Mouse (Mus musculus) B cell, adult 2 months (primary cell): ENCODE measurements around the gene Atp1b4.
"Not testable (repeated sequence)": the region's sequence is repeated elsewhere in the genome, so short reads cannot be mapped to it uniquely, and the experiment has no call there.

Experiments
- DNase-seq, 2 experiments: peaks; one replicate each; pipeline ENCODE4 v3.0.0; 2022

The Atp1b4 gene

DNA sequence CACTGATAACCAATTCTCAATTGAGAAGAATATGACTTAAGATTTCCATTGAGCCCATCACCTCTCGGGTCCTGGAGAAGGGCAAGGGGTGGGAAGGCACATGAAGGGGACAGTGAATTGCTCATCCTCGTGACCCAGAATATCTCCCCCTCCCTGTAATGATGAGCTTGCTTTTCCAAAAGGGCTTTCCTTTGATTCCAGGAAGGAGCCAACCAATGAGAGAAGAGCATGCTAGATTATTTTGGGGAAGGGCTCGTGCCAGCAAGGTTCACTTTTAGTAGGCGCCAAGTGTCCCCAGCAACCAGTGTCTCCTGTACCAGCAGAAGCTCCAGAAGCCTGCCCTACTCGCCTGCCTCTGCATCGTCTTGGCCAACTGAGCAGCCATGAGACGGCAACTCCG is at the start of gene Atp1b4:
TSS of gene Atp1b4 (plus strand) at position 301 of the 400 bp plus-strand sequence.
- DNase-seq, result no peak

DNA sequence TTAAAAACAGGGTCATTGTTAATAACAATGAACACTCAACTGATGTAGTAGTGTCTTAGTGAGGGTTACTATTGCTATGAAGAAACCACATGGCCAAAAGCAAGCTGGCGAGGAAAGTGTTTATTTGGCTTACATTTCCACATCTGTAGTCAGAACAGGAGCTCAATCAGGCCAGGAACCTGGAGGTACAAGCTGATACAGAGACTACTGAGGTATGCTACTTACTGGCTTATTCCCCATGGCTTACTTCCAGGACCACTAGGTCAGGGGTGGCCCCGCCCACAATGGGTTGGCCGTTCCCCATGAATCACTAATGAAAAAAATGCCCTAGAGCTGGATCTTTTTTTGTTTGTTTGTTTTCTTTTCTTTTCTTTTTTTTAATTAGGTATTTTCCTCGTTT is 7.4 kb upstream of the Atp1b4 start:
- DNase-seq, result no peak

DNA sequence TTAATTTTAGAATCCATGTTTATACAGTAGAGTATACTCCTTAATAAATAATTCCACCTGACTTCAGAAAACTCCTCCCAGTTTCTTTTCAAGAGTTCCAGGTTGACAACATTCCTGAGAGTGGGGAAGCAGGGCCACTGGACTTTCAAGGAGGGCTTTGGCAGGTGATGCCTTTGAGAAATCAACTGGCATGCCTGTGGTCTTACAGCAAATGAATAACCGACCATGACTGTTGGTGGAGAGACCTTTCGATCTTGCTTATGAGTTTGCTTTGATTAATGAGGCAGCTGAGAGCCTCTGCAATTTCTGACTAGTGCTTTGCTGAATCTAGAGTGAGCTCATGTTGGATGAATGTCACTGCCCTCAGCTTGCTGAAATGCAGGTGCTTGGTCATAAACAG is 4.9 kb upstream of the Atp1b4 start:
- DNase-seq, result no peak

DNA sequence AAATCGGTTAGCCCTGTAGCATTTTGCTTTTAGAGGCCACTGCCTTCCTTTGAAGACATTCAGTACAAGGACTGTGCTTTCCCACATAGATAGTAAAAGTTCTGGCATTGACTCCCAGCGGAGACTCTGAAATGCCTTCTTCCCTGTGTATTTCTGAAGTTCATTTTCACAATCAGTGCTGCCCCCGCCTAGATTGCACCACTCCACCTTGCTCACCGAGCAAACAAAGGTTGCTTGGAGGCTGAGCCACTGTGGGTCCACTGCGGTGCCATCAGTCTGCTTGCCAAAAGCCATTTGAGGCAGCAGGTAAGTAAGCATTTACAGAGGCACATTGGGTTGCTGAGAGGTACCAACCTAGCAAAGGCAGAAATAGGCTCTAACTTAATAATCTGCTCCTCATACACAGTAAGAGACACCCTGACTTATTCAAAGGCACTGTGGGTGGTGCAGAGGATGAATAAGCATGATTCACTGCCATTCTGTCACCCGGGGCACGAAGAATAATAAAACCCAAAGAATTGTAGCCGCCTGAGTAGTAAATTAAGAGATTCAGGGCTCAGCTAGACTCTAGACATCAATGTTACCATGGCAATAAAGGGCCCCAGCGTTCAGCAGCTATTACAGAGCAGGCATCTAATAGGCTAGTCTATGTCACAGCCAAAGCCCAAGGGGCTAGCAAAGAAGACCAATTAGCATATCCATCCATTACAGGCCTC is 2.9 kb upstream of the Atp1b4 start:
- DNase-seq, result no peak

DNA sequence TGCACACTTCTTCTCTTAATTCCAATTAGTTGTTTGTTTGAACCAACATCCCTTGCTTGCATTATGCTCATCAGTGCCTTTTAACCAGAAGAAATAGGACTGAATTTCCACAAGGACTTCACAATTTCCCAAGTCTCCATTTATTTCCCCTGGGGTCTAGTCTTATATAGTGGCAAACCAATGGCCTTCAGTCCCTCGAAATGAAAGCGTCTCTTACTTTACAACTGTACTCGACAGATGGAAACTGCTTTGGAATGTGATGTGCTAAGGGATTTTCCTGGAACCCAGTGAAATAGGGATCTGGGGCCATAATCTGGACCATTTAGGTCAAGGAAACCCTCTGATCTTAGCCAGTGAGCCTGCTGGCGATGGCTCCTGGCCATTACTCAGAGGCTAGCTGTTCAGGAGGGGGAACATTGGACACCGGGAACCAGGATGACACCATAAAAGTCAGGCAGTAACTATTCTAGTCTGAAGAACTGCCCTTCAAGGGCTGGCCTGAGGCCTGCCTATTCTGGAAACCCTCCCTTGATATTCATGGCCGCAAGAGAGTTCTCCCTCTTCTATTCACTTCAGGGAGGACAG is 2.3 kb upstream of the Atp1b4 start:
- no peak for DNase-seq

DNA sequence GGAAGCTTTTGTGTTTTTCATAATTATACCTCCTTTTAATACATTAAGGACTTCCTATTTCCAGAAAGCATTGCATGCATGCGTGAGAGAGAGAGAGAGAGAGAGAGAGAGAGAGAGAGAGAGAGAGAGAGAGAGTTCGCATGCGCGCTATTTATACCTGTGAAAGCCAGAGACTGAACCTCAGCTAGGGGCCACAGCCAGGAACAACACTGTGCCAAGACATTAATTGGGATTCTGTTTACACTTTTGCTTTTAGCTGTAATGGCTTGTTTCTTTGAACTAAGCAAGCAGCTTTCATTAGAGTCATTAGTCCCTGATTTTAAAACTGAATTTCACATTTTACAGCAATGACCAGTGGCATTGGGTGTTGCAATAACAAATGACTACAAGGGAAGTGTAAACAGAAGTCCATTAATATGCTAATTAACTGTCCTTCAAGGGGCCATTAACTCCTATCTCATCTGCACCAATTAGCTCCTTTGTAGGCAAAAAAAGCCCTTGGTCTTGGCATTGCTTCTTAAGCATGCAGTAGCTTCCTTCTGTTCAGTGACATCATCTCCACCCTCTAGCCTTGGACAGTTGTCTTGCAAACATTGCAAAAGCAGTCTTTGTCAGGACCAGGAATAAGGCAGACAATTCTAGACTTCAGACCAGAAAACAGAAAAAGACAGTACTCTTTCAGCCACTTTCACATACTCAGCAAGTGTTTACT is 14.9 kb downstream of the Atp1b4 start:
- DNase-seq, result no peak

DNA sequence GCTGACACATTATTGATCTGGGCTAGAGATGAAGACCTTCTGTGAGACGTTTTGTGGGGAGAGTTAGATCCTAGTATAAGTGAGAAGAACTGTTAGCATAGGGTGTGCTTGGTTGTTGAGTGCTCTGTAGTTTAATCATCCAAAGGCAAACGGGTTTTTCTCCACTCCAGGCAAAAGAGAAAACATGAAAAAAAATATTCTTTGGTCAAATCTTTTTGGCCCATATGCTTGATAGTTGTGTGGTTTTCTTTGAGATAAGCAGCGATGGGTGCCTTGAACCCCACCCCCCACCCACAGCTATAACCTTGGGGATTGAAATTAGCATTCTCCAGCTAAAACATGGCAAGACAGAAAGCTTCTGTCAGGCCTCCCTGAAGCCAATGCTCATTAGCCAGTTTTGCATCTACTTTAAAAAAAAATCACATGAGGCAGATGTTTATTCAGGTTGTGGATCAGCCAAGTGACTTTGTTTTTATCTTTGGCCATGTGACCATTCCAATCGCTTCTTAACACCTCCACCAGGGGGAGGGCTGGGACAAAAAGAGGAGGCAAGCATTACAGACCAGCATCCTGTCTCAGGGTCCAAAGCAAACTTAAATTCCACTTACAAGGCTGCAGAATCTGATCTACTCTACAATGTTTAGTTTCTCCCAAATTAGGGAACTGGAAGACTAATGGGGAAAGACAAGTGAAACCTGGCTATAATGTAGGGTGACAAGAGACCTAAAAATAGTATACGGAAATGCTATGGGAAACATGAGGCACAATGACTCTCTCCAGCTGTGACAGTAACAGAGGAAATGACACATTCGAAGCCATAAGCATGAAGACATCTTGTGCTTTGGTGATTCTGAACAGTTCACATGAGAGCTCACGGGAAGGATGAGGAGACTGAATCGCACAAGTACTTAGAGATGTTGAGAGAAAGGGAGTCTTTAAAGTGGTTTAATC is 18.6 kb downstream of the Atp1b4 start:
- DNase-seq, result peak; percentile 42 to 48

DNA sequence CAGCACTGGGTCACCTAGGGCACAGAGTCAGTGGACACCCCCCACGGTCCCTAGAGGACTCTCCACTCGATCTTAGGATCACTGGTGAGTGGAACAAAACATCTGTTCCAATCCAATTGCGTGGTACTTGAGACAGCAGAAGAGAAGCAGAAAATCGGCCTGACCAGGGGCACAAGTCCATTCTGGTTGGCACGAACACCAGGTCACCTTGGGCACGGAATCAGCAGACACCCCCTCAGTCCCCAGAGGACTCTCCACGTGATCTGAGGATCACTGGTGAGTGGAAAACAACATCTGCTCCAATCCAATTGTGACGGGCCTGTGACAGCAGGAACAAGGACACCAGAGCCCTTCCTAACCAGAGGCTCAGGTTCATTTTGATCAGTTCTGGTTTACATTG is 46.0 kb downstream of the Atp1b4 start:
- DNase-seq, result no peak

DNA sequence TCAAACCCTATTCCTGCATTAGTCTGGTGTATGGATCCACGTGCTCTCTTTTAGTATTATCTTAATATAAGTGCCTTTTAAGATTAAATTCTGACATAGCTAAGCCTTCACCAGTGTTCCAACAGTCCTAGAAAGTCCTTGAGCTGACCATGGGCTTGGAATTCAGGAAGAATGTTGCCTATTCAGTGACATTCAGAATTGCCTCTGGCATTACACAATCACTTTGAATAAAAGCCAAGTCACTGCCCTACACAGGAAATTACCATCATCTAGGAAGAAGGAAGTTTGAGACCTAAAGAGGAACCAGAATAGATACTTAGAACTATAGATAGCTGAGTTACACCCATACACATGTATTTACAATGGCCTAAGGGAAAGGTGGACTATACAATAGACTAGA is 48.6 kb downstream of the Atp1b4 start:
- not testable (repeated sequence) for DNase-seq

DNA sequence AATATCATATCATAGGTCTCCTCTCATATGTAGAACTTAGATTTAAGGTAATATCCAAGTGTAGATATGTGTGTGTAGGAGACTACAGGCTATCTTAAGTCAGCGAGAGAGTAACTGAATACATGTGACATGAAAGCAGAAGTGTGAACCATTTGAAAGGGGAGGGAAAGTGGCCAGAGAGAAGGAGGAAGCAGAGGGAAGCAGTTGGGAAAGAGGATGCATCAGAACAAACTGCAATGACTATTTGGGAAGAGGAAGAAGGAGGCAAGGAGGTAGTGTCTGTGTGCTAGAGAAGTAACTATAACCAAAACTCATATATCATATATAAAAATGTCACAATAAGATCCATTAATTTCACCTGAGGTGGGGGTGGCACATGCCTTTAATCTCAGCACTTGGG is 57.2 kb downstream of the Atp1b4 start:
- not testable (repeated sequence) for DNase-seq
